10 mouse cellular contexts compared by ENCODE assay signal in genomic region chr4:155279054-155279453, GRCm38 (mm10). TPM values are rescaled to one million over a fixed set of nuclear protein-coding genes. Genes with fewer than 3 reads are reported as not detected.
DNase-seq lines count a peak whose midpoint lies in the region; ATAC-seq and TF ChIP-seq lines count a peak whose summit lies in the region.
"Had no signal": no experiment of that assay in that cellular context is flagged by ENCODE, and none has a peak within 500 bp of the region (broad histone marks: within the 10 kb centered on the region; RNA-seq: fewer than 3 reads in every experiment).

No protein-coding gene starts in this region.

- no peaks in the 10 kb centered on the region for H3K27me3 ChIP-seq in hindbrain, embryonic 10.5 days (ENCODE audit: insufficient read depth, poor library complexity, severe bottlenecking)
- no peaks in the 10 kb centered on the region for H3K27me3 ChIP-seq in hindbrain, embryonic 11.5 days (ENCODE audit: control insufficient read depth, insufficient read depth, low read length)
- no peaks in the 10 kb centered on the region for H3K27me3 ChIP-seq in embryonic facial prominence, embryonic 10.5 days (replicated peaks; ENCODE audit: low read depth, poor library complexity, severe bottlenecking)
- no peaks in the 10 kb centered on the region for H3K27me3 ChIP-seq in stomach, postnatal 0 days (ENCODE audit: control insufficient read depth, insufficient read depth, low read length)

- 84% methylated on average over 8 of the region's 8 CpGs for WGBS in hindbrain, embryonic 10.5 days
- WGBS in hindbrain, embryonic 11.5 days, result 89% methylated on average over 8 of the region's 8 CpGs
- WGBS in embryonic facial prominence, embryonic 10.5 days, result 88% methylated on average over 8 of the region's 8 CpGs
- 81% methylated on average over 8 of the region's 8 CpGs for WGBS in stomach, postnatal 0 days

- no peak for TF ChIP-seq EP300 in stomach, postnatal 0 days (optimal IDR thresholded peaks at IDR 0.05)

- H3K27ac ChIP-seq in hindbrain, embryonic 10.5 days, result peak overlapping the region; percentile 57; the same call in 1 of the 2 replicates
- no peak overlapping the region; the same call in 1 of the 2 replicates for H3K27ac ChIP-seq in hindbrain, embryonic 11.5 days (ENCODE audit: low read depth, low read length)
- peak overlapping the region; percentile 90 for H3K27ac ChIP-seq in embryonic facial prominence, embryonic 10.5 days (replicated peaks)
- H3K27ac ChIP-seq in stomach, postnatal 0 days (replicated peaks), result no peak overlapping the region

- no peak overlapping the region for H3K4me2 ChIP-seq in hindbrain, embryonic 11.5 days (replicated peaks; ENCODE audit: low read depth, low read length)
- H3K4me2 ChIP-seq in stomach, postnatal 0 days (replicated peaks; ENCODE audit: low read depth), result no peak overlapping the region

- no peak overlapping the region for H3K4me3 ChIP-seq in hindbrain, embryonic 10.5 days
- H3K4me3 ChIP-seq in hindbrain, embryonic 11.5 days (ENCODE audit: low read depth, low read length), result no peak overlapping the region
- peak overlapping the region; percentile 20; the same call in 1 of the 2 replicates for H3K4me3 ChIP-seq in embryonic facial prominence, embryonic 10.5 days
- H3K4me3 ChIP-seq in stomach, postnatal 0 days (ENCODE audit: low read depth, low read length), result no peak overlapping the region

- no peaks in the 10 kb centered on the region for H3K36me3 ChIP-seq in hindbrain, embryonic 10.5 days
- no peaks in the 10 kb centered on the region for H3K36me3 ChIP-seq in hindbrain, embryonic 11.5 days (ENCODE audit: control insufficient read depth, insufficient read depth, low read length)
- no peaks in the 10 kb centered on the region for H3K36me3 ChIP-seq in embryonic facial prominence, embryonic 10.5 days (replicated peaks)
- H3K36me3 ChIP-seq in stomach, postnatal 0 days (ENCODE audit: control insufficient read depth, insufficient read depth, low read length), result no peaks in the 10 kb centered on the region

- ATAC-seq in hindbrain, embryonic 11.5 days (ENCODE audit: low FRiP score), result no peak
- no peak for ATAC-seq in stomach, postnatal 0 days (ENCODE audit: low FRiP score, low TSS enrichment)
- ATAC-seq: intestine, embryonic 16.5 days had no signal

- peaks cover 55% of the 10 kb centered on the region for H3K4me1 ChIP-seq in hindbrain, embryonic 10.5 days (replicated peaks)
- no peaks in the 10 kb centered on the region for H3K4me1 ChIP-seq in hindbrain, embryonic 11.5 days (replicated peaks; ENCODE audit: control insufficient read depth, insufficient read depth, low read length)
- H3K4me1 ChIP-seq in embryonic facial prominence, embryonic 10.5 days, result peaks cover 71% of the 10 kb centered on the region
- H3K4me1 ChIP-seq in stomach, postnatal 0 days (replicated peaks; ENCODE audit: control insufficient read depth, insufficient read depth), result peaks cover 5% of the 10 kb centered on the region; the same call in 1 of the 2 replicates

- TF ChIP-seq CTCF in stomach, postnatal 0 days (IDR thresholded peaks at IDR 0.05; ENCODE audit: low read depth), result peak; percentile 56

- H3K9me3 ChIP-seq in hindbrain, embryonic 10.5 days, result no peaks in the 10 kb centered on the region
- H3K9me3 ChIP-seq in hindbrain, embryonic 11.5 days (ENCODE audit: control insufficient read depth, low read length), result no peaks in the 10 kb centered on the region
- no peaks in the 10 kb centered on the region for H3K9me3 ChIP-seq in embryonic facial prominence, embryonic 10.5 days
- no peaks in the 10 kb centered on the region for H3K9me3 ChIP-seq in stomach, postnatal 0 days (ENCODE audit: control insufficient read depth, low read length)

- no peak for DNase-seq in hindbrain, embryonic 10.5 days (ENCODE audit: low spot score)
- no peak for DNase-seq in hindbrain, embryonic 11.5 days (ENCODE audit: low spot score)
- peak; percentile 11 for DNase-seq in thymus, postnatal 0 days (ENCODE audit: low spot score)
- DNase-seq in thymus, postnatal 4 days, result no peak
- peak; percentile 50 for DNase-seq in embryonic facial prominence, embryonic 10.5 days (ENCODE audit: low spot score)
- DNase-seq in stomach, postnatal 0 days (ENCODE audit: low spot score), result no peak
- no peak for DNase-seq in layer of hippocampus, adult 8-10 months (ENCODE audit: low spot score in 2 of 2)
- no peak for DNase-seq in layer of hippocampus, adult 18-20 months (ENCODE audit: low spot score in 2 of 2)
- DNase-seq: left cerebral cortex, postnatal 4 days had no signal

- no peak overlapping the region for H3K9ac ChIP-seq in hindbrain, embryonic 11.5 days (ENCODE audit: low read depth, low read length)
- H3K9ac ChIP-seq in stomach, postnatal 0 days (ENCODE audit: low read length), result no peak overlapping the region

RNA-seq across cellular contexts. Expression of gene Faap20, which starts 29.5 kb away (rescaled TPM):
- polyA plus RNA-seq in hindbrain, embryonic 10.5 days (2016; fragmentation: Nextera tagmentation; extraction: Ambion mirVana), result 115 and 118 TPM in 2 replicates
- 99.0 and 99.3 TPM in 2 replicates for polyA plus RNA-seq in hindbrain, embryonic 11.5 days (2014; fragmentation: Nextera tagmentation; extraction: Ambion mirVana)
- 67.9 and 71.3 TPM in 2 replicates for polyA plus RNA-seq in thymus, postnatal 0 days (2015; fragmentation: Nextera tagmentation; extraction: Ambion mirVana)
- 99.6 and 100 TPM in 2 replicates for polyA plus RNA-seq in embryonic facial prominence, embryonic 10.5 days (2016; fragmentation: Nextera tagmentation; extraction: Ambion mirVana)
- 43.5 and 46.3 TPM in 2 replicates for polyA plus RNA-seq in stomach, postnatal 0 days (2015; fragmentation: Nextera tagmentation; extraction: Ambion mirVana)
- total RNA-seq in layer of hippocampus, adult 8-10 months (2022), result 10 to 100 TPM; 24.1 to 35.0 (median 31.4) TPM
- 10 to 100 TPM; 27.5 to 31.8 TPM for total RNA-seq in layer of hippocampus, adult 18-20 months (2021)

RNA-seq across cellular contexts. Expression of gene Ski, which starts 56.7 kb away (rescaled TPM):
- 9.3 and 10.1 TPM in 2 replicates for polyA plus RNA-seq in hindbrain, embryonic 10.5 days (2016; fragmentation: Nextera tagmentation; extraction: Ambion mirVana)
- polyA plus RNA-seq in hindbrain, embryonic 11.5 days (2014; fragmentation: Nextera tagmentation; extraction: Ambion mirVana), result 13.4 and 21.0 TPM in 2 replicates
- 8.1 and 9.3 TPM in 2 replicates for polyA plus RNA-seq in thymus, postnatal 0 days (2015; fragmentation: Nextera tagmentation; extraction: Ambion mirVana)
- polyA plus RNA-seq in embryonic facial prominence, embryonic 10.5 days (2016; fragmentation: Nextera tagmentation; extraction: Ambion mirVana), result 8.5 and 10.7 TPM in 2 replicates
- polyA plus RNA-seq in stomach, postnatal 0 days (2015; fragmentation: Nextera tagmentation; extraction: Ambion mirVana), result 9.7 and 10.8 TPM in 2 replicates
- 100 to 1,000 TPM; 122 to 130 (median 125) TPM for total RNA-seq in layer of hippocampus, adult 8-10 months (2022)
- 100 to 1,000 TPM; 136 to 138 TPM for total RNA-seq in layer of hippocampus, adult 18-20 months (2021)

Comparison
In these comparisons a context has a peak if more than half of its experiments do, and no peak if none do; other contexts are left out.
1. DNase-seq: peak in thymus, postnatal 0 days (single experiment) and embryonic facial prominence, embryonic 10.5 days (single experiment); none in hindbrain, embryonic 10.5 days (single experiment), hindbrain, embryonic 11.5 days (single experiment), thymus, postnatal 4 days (single experiment), stomach, postnatal 0 days (single experiment), layer of hippocampus, adult 8-10 months (0 of 2) and layer of hippocampus, adult 18-20 months (0 of 2).
2. H3K27ac ChIP-seq: peak in hindbrain, embryonic 10.5 days (single experiment) and embryonic facial prominence, embryonic 10.5 days (single experiment); none in hindbrain, embryonic 11.5 days (single experiment) and stomach, postnatal 0 days (single experiment).